Mouse (Mus musculus) right cerebral cortex, postnatal 25 days (tissue): ENCODE measurements around the gene Srebf1.
A peak's percentile ranks its signal among the peaks of the same experiment; 100 is the strongest.

Experiments used
- DNase-seq: peaks from one replicate; pipeline ENCODE4 v3.0.0; 2022

The Srebf1 gene

GRCm38 (mm10) chr11:60232441-60233058 lies 10.2 kb upstream of the Srebf1 start:
- DNase-seq, result no peak

- DNase-seq, result no peak
These were observed 9.6 kb upstream of the Srebf1 start for GRCm38 (mm10) chr11:60231951-60232350.

GRCm38 (mm10) chr11:60231326-60231725 lies 8.9 kb upstream of the Srebf1 start:
- DNase-seq, result no peak

DNA sequence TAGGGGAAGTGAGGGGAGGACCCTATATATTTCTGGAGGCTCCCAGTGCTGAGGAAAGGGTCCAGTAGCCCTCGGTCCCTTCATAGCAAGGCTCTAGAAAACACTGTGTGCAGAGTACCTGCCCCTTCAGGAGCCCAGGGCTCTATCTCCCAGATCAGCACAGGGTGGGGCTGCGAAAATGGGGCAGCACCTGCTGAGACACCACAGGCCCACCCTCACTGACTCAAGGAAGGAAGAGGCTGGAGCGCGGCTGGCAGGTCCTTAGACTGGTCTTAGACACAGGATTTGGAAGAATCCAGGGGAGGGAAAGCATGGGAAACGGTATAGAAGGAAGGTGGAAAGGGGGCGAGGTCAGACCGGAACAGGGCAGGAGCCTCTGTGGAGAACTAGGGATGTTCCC lies 8.1 kb upstream of the Srebf1 start:
- DNase-seq, result no peak

GRCm38 (mm10) chr11:60229821-60230220 lies 7.4 kb upstream of the Srebf1 start:
- DNase-seq, result no peak

DNA sequence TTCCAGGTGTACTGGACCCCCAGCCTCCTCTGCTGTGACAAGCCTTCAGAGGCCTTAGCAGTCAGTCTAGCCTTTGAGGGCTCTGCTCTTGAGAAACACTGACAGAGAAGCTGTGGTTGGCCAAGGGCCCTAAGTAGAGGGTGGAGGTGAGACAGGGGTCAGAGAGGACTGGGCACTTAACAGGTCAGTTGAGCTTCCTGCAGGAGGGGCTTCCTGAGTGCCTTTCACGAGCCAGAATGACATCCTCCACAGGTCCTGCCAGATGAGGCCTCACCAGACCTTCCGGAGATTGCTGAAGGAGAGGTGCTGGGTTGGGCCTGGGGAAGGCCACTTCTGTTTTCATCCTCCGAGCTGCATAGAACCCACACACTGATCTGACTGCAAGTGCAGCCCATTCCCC lies 6.1 kb upstream of the Srebf1 start:
- no peak for DNase-seq

- DNase-seq, result no peak
These were observed 3.5 kb upstream of the Srebf1 start for GRCm38 (mm10) chr11:60225874-60226273.

DNA sequence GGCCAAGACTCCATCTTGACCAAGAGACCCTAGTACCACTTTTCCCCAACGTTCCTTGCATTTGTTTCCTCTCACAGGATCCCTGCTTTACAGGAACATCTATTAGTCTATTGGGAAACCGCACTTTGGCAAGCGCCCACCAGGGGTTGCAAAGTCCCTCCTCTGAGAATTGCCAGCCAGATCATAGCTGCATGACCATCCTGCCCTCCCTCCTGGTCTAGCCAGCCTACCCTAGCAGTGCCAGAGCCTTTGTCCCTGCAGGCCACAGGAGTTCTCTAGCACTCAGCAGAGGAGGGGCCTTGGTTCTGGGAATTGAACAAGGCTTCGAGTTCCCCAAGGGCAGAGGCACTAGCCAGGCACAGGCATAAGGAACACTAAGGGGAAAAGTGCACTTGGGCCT lies 2.3 kb upstream of the Srebf1 start:
- no peak for DNase-seq

DNA sequence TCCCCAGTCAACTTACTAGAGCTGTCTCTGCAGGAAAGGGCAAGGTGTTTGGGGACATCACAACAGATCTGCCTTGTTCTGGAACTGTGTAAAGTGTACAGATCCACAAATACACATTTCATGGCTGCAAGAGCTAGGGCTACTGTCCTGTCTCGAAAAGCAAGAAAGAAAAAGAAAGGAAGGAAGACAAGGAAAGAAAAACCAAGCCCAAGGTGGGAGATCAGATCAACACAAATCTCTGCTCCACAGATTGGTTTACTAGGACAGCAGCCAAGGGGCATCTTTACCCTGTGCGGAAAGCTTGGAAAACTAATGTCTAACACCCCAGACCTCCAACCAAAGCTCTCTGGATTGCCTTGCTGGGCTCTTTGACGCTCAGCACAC lies 304 bp downstream of the Srebf1 start:
- DNase-seq, result no peak

GRCm38 (mm10) chr11:60221425-60221824 lies 956 bp downstream of the Srebf1 start:
- DNase-seq, result no peak

DNA sequence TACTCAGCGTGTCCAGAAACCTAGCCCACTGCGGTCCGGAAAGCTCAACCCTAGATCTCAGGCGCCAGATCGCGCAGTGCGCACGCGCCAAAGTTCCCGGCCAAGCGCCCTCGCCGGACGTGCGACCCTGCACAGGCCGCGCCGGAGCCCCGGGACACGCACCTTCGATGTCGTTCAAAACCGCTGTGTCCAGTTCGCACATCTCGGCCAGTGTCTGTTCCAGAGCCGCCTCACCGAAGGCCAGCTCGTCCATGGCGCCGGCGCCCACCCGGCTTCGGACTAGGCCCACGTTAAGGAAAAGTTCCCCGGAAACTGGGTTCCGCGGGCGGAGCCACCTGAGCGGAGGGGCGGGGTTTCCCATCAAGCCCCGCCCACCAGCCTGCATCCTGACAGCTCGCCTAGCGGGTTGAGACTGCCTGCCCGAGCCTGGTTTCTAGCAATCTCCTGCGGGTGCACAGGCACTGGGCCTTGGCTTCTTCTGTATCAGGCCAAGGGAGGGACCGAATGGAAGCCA lies 2.0 kb downstream of the Srebf1 start:
- DNase-seq, result peak; percentile 89

- no peak for DNase-seq
These were observed 2.8 kb downstream of the Srebf1 start for GRCm38 (mm10) chr11:60219609-60220008.

DNA sequence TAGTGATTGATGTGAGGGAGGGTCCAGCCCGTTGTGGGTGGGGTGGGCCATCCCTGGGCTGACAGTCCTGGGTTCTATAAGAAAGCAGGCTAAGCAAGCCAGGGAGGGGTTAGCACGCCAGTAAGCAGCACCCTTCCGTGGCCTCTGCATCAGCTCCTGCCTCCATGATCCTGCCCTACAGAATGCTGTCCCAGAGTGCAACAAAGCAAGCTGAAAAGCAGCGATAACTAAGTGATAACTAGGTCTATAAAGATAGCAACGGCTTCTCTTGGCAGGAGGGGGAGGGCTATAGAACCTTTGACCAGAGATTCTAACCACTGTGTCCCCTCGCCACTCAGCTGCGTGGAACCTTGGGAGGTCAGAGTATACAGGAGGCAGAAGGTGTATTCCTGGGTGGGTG lies 4.9 kb downstream of the Srebf1 start:
- DNase-seq, result no peak

GRCm38 (mm10) chr11:60216671-60217070 lies 5.7 kb downstream of the Srebf1 start:
- no peak for DNase-seq

GRCm38 (mm10) chr11:60213266-60213665 lies 9.1 kb downstream of the Srebf1 start:
- no peak for DNase-seq

DNA sequence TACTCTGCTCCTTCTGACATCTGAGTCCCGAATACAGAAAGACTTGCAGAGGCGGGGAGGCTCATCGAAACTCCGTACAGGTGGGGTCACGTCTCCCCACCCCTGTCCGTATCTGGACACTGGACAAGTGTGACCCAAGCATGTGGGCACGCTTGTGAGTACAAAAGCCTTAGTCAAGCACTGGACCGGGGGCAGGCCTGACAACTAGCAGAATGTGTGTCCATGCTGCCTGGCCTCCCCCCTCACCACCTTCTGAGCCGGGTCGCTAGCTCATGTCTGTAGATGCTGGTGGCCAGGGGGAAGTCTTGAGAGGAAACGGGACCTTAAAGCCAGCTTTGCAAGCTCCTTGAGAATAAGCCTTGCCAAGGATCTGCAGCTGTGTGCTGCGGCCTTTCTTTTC lies 10.6 kb downstream of the Srebf1 start:
- DNase-seq, result no peak

GRCm38 (mm10) chr11:60211152-60211551 lies 11.2 kb downstream of the Srebf1 start:
- DNase-seq, result no peak

- DNase-seq, result peak; percentile 84
These were observed 12.1 kb downstream of the Srebf1 start for GRCm38 (mm10) chr11:60210305-60210724.

DNA sequence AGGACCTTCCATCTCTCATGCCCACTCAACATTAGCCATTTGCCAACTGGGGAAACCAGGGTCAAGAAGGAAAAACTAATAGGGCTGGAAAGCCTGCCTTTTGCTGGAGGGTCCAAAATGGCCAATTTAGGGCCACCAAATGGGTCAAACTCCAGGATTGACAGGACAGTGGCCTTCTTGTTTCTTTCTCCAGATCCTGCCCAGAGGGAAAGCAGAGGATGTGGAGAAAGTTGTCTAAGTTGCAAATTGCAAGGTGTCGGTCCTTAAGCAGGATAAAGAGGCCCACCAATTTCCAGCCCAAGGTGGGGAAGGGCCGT lies 12.5 kb downstream of the Srebf1 start:
- DNase-seq, result no peak

- DNase-seq, result peak; percentile 65
These were observed 13.0 kb downstream of the Srebf1 start for GRCm38 (mm10) chr11:60209217-60209932.

GRCm38 (mm10) chr11:60208712-60209111 lies 13.7 kb downstream of the Srebf1 start:
- DNase-seq, result no peak

GRCm38 (mm10) chr11:60208201-60208600 lies 14.2 kb downstream of the Srebf1 start:
- no peak for DNase-seq

DNA sequence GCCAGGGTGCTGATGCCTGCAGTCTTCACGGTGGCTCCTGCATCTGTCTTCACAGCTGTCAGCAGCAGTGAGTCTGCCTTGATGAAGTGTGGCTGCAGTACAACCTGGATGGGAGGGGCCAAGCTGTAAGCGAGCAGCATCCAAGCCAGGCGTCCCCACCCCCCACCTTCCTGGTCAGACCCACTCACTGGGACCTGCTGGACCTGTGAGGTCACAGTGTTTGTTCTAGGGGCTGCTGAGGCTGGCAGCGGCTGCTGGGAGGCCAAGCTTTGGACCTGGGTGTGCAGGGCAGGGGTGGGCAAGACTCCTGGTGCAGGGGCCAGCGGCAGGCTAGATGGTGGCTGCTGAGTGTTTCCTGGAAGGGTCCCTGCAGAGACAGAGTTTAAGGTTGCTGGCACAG lies 16.2 kb downstream of the Srebf1 start:
- DNase-seq, result no peak

DNA sequence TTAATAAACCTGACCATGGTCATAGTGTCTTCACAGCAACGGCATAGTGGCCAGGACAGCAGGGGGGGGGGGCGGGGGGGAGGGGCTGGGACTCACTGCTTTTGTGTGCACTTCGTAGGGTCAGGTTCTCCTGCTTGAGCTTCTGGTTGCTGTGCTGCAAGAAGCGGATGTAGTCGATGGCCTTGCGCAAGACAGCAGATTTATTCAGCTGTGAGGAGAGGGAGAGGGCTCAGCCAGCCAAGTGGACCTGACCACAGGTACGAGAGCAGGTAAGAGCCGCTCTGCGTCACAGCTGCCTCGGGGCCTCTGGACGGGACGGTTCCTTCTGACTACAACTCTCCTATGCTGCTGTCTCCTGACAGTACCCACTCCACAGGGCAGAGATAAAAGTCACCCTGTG lies 17.4 kb downstream of the Srebf1 start:
- DNase-seq, result no peak
